Mouse (Mus musculus) lung, embryonic 15.5 days (tissue): ENCODE results near the gene Naglu. TPM values are rescaled to one million over a fixed set of nuclear protein-coding genes. Genes with fewer than 3 reads are reported as not detected.

Experiments
- ATAC-seq: fragments of 200-750 bp; cut with Nextera tagmentation; 2 replicates; pipeline ENCODE4 v1.8.0; 2017; ENCODE audit warnings: moderate number of reproducible peaks, borderline replicate concordance; ENCODE audit not compliant: low FRiP score, low TSS enrichment; ENCODE audit errors: extremely low read depth
- H3K27ac ChIP-seq: fragments of 300-500 bp; sonication (generic); 2 replicates; pipeline ENCODE4 v1.5.1; 2015; ENCODE audit warnings: moderate library complexity, mild to moderate bottlenecking, inconsistent platforms
- H3K27me3 ChIP-seq: fragments of 300-500 bp; sonication (generic); 2 replicates; pipeline ENCODE4 v1.6.1; 2015; ENCODE audit warnings: inconsistent platforms
- H3K36me3 ChIP-seq: fragments of 300-500 bp; sonication (generic); 2 replicates; pipeline ENCODE4 v1.6.1; 2015; ENCODE audit warnings: inconsistent platforms
- H3K4me1 ChIP-seq: fragments of 300-500 bp; sonication (generic); 2 replicates; pipeline ENCODE4 v1.6.1; 2015; ENCODE audit warnings: inconsistent platforms
- H3K4me2 ChIP-seq: fragments of 300-500 bp; sonication (generic); 2 replicates; pipeline ENCODE4 v1.6.1; 2015; ENCODE audit warnings: inconsistent platforms, mild to moderate bottlenecking, moderate library complexity
- H3K4me3 ChIP-seq: fragments of 300-500 bp; sonication (generic); 2 replicates; pipeline ENCODE4 v1.5.1; 2015; ENCODE audit warnings: mild to moderate bottlenecking, inconsistent platforms
- H3K9ac ChIP-seq: fragments of 300-500 bp; sonication (generic); 2 replicates; pipeline ENCODE4 v1.6.1; 2015; ENCODE audit warnings: inconsistent platforms
- H3K9me3 ChIP-seq: fragments of 300-500 bp; sonication (generic); 2 replicates; pipeline ENCODE4 v1.6.1; 2016; ENCODE audit warnings: inconsistent platforms
- WGBS: fragments of 180-500 bp; shearing (Covaris S2); methylation state at CpG from one replicate; pipeline ENCODE4 v1.1.7; 2015; 5-methylcytosine and 5-hydroxymethylcytosine counted together
- polyA plus RNA-seq: library from polyadenylated mRNA; unstranded; fragments of >200 nt; fragmentation: Nextera tagmentation; extraction: Ambion mirVana; gene quantifications from 2 replicates; pipeline ENCODE4 v1.2.1, GENCODE M21; 2015

Naglu gene
- 20.4 and 22.5 TPM in 2 replicates for polyA plus RNA-seq

GRCm38 (mm10) chr11:101069391-101070188 lies at the start of gene Naglu:
Gene Naglu, plus strand, starts transcription at chr11:101070012.
- H3K4me1 ChIP-seq = peaks cover 34% of the 10 kb centered on the region
- H3K27me3 ChIP-seq = peaks cover 6% of the 10 kb centered on the region; the same call in 1 of the 2 replicates
- peak within 1 kb of the TSS; percentile 74 for H3K4me3 ChIP-seq
- H3K4me2 ChIP-seq = peak within 1 kb of the TSS; percentile 99
- 0 out of 2 replicates have a peak within 1 kb of the TSS, but pooled peaks have one; percentile 2 for H3K27ac ChIP-seq
- no peaks in the 10 kb centered on the region for H3K36me3 ChIP-seq
- peak; percentile 88 for ATAC-seq
- H3K9ac ChIP-seq = peak within 1 kb of the TSS; percentile 73
- 3% methylated on average over 35 of the region's 35 CpGs for WGBS
- H3K9me3 ChIP-seq = no peaks in the 10 kb centered on the region

GRCm38 (mm10) chr11:101023371-101023770 lies 46.4 kb upstream of the Naglu start:
- H3K36me3 ChIP-seq = peaks cover 62% of the 10 kb centered on the region
- no peaks in the 10 kb centered on the region for H3K27me3 ChIP-seq
- H3K9ac ChIP-seq = no peak overlapping the region
- no peaks in the 10 kb centered on the region for H3K4me1 ChIP-seq
- no peak overlapping the region for H3K4me3 ChIP-seq
- no peak for ATAC-seq
- no peak overlapping the region for H3K27ac ChIP-seq
- H3K9me3 ChIP-seq = no peaks in the 10 kb centered on the region
- 84% methylated on average over 12 of the region's 12 CpGs for WGBS
- no peak overlapping the region for H3K4me2 ChIP-seq

GRCm38 (mm10) chr11:101024001-101024400 lies 45.8 kb upstream of the Naglu start:
- H3K4me2 ChIP-seq = no peak overlapping the region
- peaks cover 62% of the 10 kb centered on the region for H3K36me3 ChIP-seq
- no peak for ATAC-seq
- H3K9ac ChIP-seq = no peak overlapping the region
- no peaks in the 10 kb centered on the region for H3K9me3 ChIP-seq
- no peaks in the 10 kb centered on the region for H3K27me3 ChIP-seq
- 75% methylated on average over 4 of the region's 4 CpGs for WGBS
- no peaks in the 10 kb centered on the region for H3K4me1 ChIP-seq
- H3K4me3 ChIP-seq = no peak overlapping the region
- no peak overlapping the region for H3K27ac ChIP-seq

GRCm38 (mm10) chr11:101027121-101027520 lies 42.7 kb upstream of the Naglu start:
- H3K27me3 ChIP-seq = no peaks in the 10 kb centered on the region
- peaks cover 49% of the 10 kb centered on the region for H3K36me3 ChIP-seq
- WGBS = 88% methylated on average over 11 of the region's 11 CpGs
- no peak overlapping the region for H3K9ac ChIP-seq
- H3K4me1 ChIP-seq = no peaks in the 10 kb centered on the region
- H3K4me3 ChIP-seq = no peak overlapping the region
- H3K4me2 ChIP-seq = no peak overlapping the region
- no peak overlapping the region for H3K27ac ChIP-seq
- no peak for ATAC-seq
- no peaks in the 10 kb centered on the region for H3K9me3 ChIP-seq

DNA sequence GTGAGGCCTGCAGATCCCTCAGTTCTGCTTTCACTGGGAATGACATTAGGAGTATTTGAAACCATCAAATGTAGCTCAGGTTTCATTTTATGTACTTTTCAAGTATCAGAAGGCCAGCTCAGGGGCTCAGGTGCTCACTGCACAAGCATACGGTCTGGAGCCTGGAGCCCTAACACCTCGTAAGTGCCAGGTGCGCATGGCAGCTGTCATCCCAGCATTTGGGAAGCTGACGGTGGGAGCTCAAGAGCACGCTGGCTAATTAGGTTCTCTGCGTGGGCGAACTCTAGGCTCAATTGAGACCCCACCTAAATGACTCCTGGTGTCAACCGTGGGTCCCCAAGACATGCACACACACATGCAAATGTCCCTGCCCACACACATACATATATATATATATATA lies 40.5 kb upstream of the Naglu start:
- peaks cover 50% of the 10 kb centered on the region for H3K36me3 ChIP-seq
- no peak overlapping the region for H3K27ac ChIP-seq
- no peaks in the 10 kb centered on the region for H3K27me3 ChIP-seq
- H3K4me3 ChIP-seq = no peak overlapping the region
- 80% methylated on average over 8 of the region's 8 CpGs for WGBS
- H3K4me2 ChIP-seq = no peak overlapping the region
- no peak for ATAC-seq
- no peaks in the 10 kb centered on the region for H3K9me3 ChIP-seq
- no peaks in the 10 kb centered on the region for H3K4me1 ChIP-seq
- H3K9ac ChIP-seq = no peak overlapping the region

DNA sequence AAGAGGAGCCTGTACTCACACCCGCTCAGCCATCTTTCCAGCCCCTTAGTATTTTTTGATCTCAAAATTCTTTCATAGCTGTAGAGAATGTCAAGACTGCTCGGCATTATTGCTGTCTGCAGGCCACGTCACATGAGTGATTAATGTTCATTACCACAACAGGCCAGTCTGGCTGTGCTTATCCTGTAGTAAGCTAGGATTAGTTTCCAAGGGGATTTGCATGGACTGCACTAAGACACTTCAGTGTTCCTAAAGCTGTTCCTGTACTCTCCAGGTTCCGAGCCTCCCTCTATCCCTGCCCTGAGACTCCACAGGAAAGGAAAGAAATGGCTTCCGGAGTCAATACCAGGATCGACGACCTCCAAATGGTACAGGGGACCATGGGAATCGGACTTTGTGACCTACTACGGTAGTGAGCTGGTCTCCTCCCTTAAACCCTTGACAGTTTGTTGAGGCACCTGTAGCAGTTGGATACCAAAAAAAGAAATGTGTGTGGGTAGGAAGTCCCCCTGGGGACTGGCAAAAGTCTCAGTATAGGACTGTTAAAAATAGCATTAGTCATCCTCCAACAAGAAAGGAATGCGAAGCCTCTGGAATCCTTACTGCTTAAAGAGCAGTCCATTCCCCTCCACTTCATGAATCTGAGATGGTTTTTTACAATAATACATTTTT lies 39.5 kb upstream of the Naglu start:
- 86% methylated on average over 10 of the region's 10 CpGs for WGBS
- Histone ChIP-seq H3K27me3 (no peaks in the 10 kb centered on the region), H3K9me3 (no peaks in the 10 kb centered on the region), H3K4me1 (no peaks in the 10 kb centered on the region), H3K9ac (no peak overlapping the region), H3K4me3 (no peak overlapping the region), H3K27ac (no peak overlapping the region), H3K4me2 (no peak overlapping the region), H3K36me3 (peaks cover 60% of the 10 kb centered on the region)
- ATAC-seq = no peak

DNA sequence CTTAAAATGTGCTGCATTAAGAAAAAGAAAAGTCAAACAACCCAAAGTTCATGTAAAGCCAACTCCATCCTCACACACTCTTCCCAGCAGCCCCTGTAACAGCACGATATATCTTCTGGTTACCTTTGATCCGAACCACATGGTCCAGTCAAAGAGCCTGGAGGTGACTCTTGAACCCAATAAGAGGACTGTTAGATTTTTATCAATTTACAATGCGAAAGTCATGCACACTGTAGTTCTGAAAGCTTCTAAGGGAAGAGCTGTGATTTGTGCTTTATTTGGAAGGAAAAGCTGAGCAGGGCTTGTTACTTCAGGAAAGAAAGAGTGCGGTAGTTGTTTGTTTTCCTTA lies 39.0 kb upstream of the Naglu start:
- Histone ChIP-seq H3K27ac (no peak overlapping the region), H3K9me3 (no peaks in the 10 kb centered on the region), H3K27me3 (no peaks in the 10 kb centered on the region), H3K4me1 (no peaks in the 10 kb centered on the region), H3K4me2 (no peak overlapping the region), H3K4me3 (no peak overlapping the region), H3K9ac (no peak overlapping the region), H3K36me3 (peaks cover 62% of the 10 kb centered on the region)
- WGBS = 77% methylated on average over 4 of the region's 4 CpGs
- no peak for ATAC-seq

DNA sequence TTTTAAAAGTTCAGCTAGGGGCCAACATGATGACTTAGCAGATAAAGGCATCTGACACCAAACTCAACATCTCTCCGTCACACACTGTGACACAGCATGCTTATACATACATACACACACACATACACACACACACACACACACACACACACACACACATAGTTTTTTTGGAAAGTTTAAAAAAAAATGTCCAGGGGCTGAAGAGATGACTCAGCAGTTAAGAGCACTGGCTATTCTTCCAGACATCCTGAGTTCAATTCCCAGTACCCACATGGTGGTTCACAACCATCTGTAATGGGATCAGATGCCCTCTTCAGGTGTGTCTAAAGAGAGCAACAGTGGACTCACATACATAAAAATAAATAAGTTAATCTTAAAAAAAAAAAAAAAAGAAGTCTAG lies 38.3 kb upstream of the Naglu start:
- H3K4me3 ChIP-seq = no peak overlapping the region
- H3K4me2 ChIP-seq = no peak overlapping the region
- no peak overlapping the region for H3K27ac ChIP-seq
- no peaks in the 10 kb centered on the region for H3K27me3 ChIP-seq
- H3K9ac ChIP-seq = no peak overlapping the region
- H3K36me3 ChIP-seq = peaks cover 66% of the 10 kb centered on the region
- no peak for ATAC-seq
- WGBS = 85% methylated on average over 1 of the region's 1 CpGs
- H3K4me1 ChIP-seq = no peaks in the 10 kb centered on the region
- no peaks in the 10 kb centered on the region for H3K9me3 ChIP-seq

GRCm38 (mm10) chr11:101033856-101034500 lies 35.8 kb upstream of the Naglu start:
- Histone ChIP-seq H3K27me3 (no peaks in the 10 kb centered on the region), H3K4me3 (no peak overlapping the region), H3K27ac (no peak overlapping the region), H3K9ac (no peak overlapping the region), H3K4me2 (no peak overlapping the region), H3K4me1 (no peaks in the 10 kb centered on the region), H3K9me3 (no peaks in the 10 kb centered on the region), H3K36me3 (peaks cover 69% of the 10 kb centered on the region)
- 91% methylated on average over 17 of the region's 17 CpGs for WGBS
- no peak for ATAC-seq

DNA sequence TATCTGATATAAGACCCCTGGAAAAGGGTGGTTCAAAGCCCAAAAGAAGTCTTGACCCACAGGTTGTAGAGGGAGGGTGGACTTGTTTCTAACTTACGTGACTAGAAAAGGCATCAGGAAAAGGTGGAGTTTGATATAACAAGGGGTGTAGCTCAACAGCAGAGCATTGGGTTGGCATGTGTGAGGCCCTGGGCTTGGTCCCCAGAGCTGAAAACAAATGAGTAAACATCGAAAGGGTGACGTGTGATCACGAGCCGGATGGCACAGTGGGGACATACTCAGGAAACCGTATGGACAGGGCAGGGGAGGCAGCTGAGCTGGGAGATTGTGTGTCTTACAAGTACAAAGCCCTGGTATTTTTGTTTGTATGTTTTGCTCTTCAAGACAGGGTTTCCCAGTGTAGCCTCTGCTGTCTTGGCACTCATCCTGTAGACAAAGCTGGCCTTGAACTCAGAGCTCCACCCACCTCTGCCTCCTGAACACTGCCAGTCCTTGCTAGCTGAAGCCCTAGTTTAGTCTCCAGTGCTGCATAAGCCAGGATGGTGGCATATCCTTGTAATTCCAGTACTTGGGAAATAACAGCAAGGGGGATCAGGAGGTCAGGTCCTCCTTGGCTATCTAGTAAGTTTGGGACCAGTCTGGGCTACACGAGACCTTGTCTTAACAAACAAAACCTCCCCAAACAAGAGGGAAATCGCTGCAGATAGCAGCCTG lies 35.0 kb upstream of the Naglu start:
- no peaks in the 10 kb centered on the region for H3K9me3 ChIP-seq
- H3K36me3 ChIP-seq = peaks cover 71% of the 10 kb centered on the region
- no peak overlapping the region for H3K9ac ChIP-seq
- 82% methylated on average over 8 of the region's 8 CpGs for whole genome bisulfite sequencing
- H3K4me3 ChIP-seq = no peak overlapping the region
- no peak overlapping the region for H3K4me2 ChIP-seq
- H3K4me1 ChIP-seq = no peaks in the 10 kb centered on the region
- no peaks in the 10 kb centered on the region for H3K27me3 ChIP-seq
- no peak for ATAC-seq
- no peak overlapping the region for H3K27ac ChIP-seq

DNA sequence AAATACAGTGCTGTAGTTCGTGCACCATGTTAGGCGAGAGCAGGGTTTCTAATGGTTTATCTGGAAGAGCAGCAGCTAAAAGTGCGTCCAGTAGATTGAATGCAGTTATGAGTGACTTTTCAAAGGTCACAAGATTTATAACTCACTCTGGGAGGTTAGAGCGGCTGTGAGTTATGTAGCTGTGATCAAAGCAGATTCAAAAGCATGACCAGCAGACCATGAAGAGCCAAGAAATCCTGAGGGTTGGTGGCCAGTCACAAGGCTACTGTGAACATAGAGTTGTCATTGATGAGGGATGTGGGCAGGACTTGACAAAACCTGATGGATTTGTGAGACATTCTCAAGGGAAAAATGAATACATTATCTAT lies 34.5 kb upstream of the Naglu start:
- Histone ChIP-seq H3K27me3 (no peaks in the 10 kb centered on the region), H3K4me3 (no peak overlapping the region), H3K9ac (no peak overlapping the region), H3K9me3 (no peaks in the 10 kb centered on the region), H3K4me1 (no peaks in the 10 kb centered on the region), H3K36me3 (peaks cover 73% of the 10 kb centered on the region), H3K4me2 (no peak overlapping the region), H3K27ac (no peak overlapping the region)
- 83% methylated on average over 4 of the region's 4 CpGs for WGBS
- no peak for ATAC-seq
